25 mouse cellular contexts compared by ENCODE assay signal in the genomic region with DNA sequence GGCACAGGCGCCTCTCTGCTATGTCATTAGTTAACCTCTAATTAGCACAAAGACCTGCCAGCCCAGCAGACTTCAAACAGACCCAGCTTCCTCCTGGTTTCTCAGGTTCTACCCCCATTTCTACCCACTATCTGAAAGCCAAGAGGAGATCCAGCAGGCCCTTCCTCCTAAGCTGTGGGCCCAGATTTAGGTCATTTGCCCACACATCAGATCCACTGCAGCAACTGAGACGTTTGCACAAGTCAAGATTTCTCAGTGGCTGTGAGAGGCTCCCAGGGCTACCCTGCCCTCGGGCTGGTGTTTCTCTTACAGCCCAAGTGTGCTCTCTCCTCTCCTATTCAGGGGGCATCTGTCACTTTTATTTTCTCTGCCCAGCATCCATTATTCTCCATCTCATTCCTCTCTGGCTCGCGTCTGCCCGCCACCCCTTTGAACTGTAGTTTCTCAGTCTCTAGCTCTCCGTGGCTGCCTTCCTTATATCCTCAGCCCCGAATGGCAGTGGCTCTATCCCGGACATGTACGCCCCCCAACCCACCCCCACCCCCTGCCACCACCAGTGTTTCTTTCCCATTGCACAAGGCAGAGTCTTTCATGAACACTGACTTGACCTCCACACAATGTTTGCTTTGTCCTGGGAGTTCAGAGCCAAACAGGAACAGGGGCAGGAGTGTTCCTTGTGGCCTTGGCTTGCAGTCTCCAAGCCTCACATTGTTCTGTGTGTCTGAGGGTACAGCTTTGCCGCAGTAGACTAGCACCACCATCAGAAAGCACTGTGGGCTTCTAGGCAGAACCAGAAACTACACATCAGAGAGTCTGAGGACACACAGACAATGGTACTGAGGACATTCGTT. TPM values are rescaled to one million over a fixed set of nuclear protein-coding genes. Genes with fewer than 3 reads are reported as not detected.
DNase-seq lines count a peak whose midpoint lies in the region; ATAC-seq lines count a peak whose summit lies in the region.
"Had no signal": no experiment of that assay in that cellular context is flagged by ENCODE, and none has a peak within 500 bp of the region (broad histone marks: within the 10 kb centered on the region; RNA-seq: fewer than 3 reads in every experiment).

No protein-coding gene starts in this region.

- H3K9ac ChIP-seq in midbrain, embryonic 15.5 days, result no peak overlapping the region
- H3K9ac ChIP-seq in hindbrain, embryonic 11.5 days (ENCODE audit: low read depth, low read length), result no peak overlapping the region
- no peak overlapping the region for H3K9ac ChIP-seq in midbrain, embryonic 14.5 days (replicated peaks; ENCODE audit: low read length)

- no peak for DNase-seq in midbrain, embryonic 10.5 days (ENCODE audit: low spot score)
- no peak for DNase-seq in embryonic facial prominence, embryonic 10.5 days (ENCODE audit: low spot score)
- peak; percentile 43 for DNase-seq in hindbrain, embryonic 11.5 days (ENCODE audit: low spot score)
- DNase-seq in midbrain, embryonic 14.5 days, result peak; percentile 29
- no peak for DNase-seq in liver
- no peak for DNase-seq in Muller cell, postnatal 12 days (ENCODE audit: inconsistent ontology term)
- DNase-seq: adrenal gland, postnatal 14 days; cerebellum, postnatal 14 days; kidney, adult 11 months; kidney, postnatal 10 days; lung, adult 2 months had no signal

- peaks cover 24% of the 10 kb centered on the region for H3K4me1 ChIP-seq in midbrain, embryonic 10.5 days
- H3K4me1 ChIP-seq in midbrain, embryonic 15.5 days, result peaks cover 11% of the 10 kb centered on the region; the same call in 1 of the 2 replicates
- peaks cover 32% of the 10 kb centered on the region for H3K4me1 ChIP-seq in embryonic facial prominence, embryonic 10.5 days
- 0 out of 2 replicates have a peak, but pooled peaks cover 5% of the 10 kb centered on the region for H3K4me1 ChIP-seq in hindbrain, embryonic 11.5 days (replicated peaks; ENCODE audit: control insufficient read depth, insufficient read depth, low read length)
- no peaks in the 10 kb centered on the region for H3K4me1 ChIP-seq in midbrain, embryonic 14.5 days (ENCODE audit: control insufficient read depth, insufficient read depth, low read length)

- peaks cover 6% of the 10 kb centered on the region; the same call in 1 of the 2 replicates for H3K27me3 ChIP-seq in midbrain, embryonic 10.5 days (ENCODE audit: low read depth, poor library complexity, severe bottlenecking)
- H3K27me3 ChIP-seq in midbrain, embryonic 15.5 days (replicated peaks), result no peaks in the 10 kb centered on the region
- peaks cover 3% of the 10 kb centered on the region; the same call in 1 of the 2 replicates for H3K27me3 ChIP-seq in embryonic facial prominence, embryonic 10.5 days (replicated peaks; ENCODE audit: low read depth, poor library complexity, severe bottlenecking)
- H3K27me3 ChIP-seq in hindbrain, embryonic 11.5 days (ENCODE audit: control insufficient read depth, insufficient read depth, low read length), result no peaks in the 10 kb centered on the region
- no peaks in the 10 kb centered on the region for H3K27me3 ChIP-seq in midbrain, embryonic 14.5 days (ENCODE audit: control insufficient read depth, insufficient read depth, low read length)

- H3K36me3 ChIP-seq in midbrain, embryonic 10.5 days, result no peaks in the 10 kb centered on the region
- no peaks in the 10 kb centered on the region for H3K36me3 ChIP-seq in midbrain, embryonic 15.5 days (replicated peaks)
- no peaks in the 10 kb centered on the region for H3K36me3 ChIP-seq in embryonic facial prominence, embryonic 10.5 days (replicated peaks)
- no peaks in the 10 kb centered on the region for H3K36me3 ChIP-seq in hindbrain, embryonic 11.5 days (ENCODE audit: control insufficient read depth, insufficient read depth, low read length)
- no peaks in the 10 kb centered on the region for H3K36me3 ChIP-seq in midbrain, embryonic 14.5 days (ENCODE audit: control insufficient read depth, insufficient read depth, low read length)

- H3K27ac ChIP-seq in midbrain, embryonic 10.5 days (replicated peaks), result peak overlapping the region; percentile 70
- no peak overlapping the region for H3K27ac ChIP-seq in midbrain, embryonic 15.5 days
- H3K27ac ChIP-seq in embryonic facial prominence, embryonic 10.5 days (replicated peaks), result 0 out of 2 replicates have a peak overlapping the region, but pooled peaks have one; percentile 35
- H3K27ac ChIP-seq in hindbrain, embryonic 11.5 days (ENCODE audit: low read depth, low read length), result 0 out of 2 replicates have a peak overlapping the region, but pooled peaks have one; percentile 24
- no peak overlapping the region for H3K27ac ChIP-seq in midbrain, embryonic 14.5 days (replicated peaks; ENCODE audit: low read depth, low read length)
- H3K27ac ChIP-seq: macrophage had no signal

- H3K4me2 ChIP-seq in midbrain, embryonic 15.5 days, result no peak overlapping the region
- no peak overlapping the region; the same call in 1 of the 2 replicates for H3K4me2 ChIP-seq in hindbrain, embryonic 11.5 days (replicated peaks; ENCODE audit: low read depth, low read length)
- H3K4me2 ChIP-seq in midbrain, embryonic 14.5 days (ENCODE audit: low read length), result no peak overlapping the region

- H3K9me3 ChIP-seq in midbrain, embryonic 10.5 days (replicated peaks), result no peaks in the 10 kb centered on the region
- no peaks in the 10 kb centered on the region for H3K9me3 ChIP-seq in midbrain, embryonic 15.5 days
- no peaks in the 10 kb centered on the region for H3K9me3 ChIP-seq in embryonic facial prominence, embryonic 10.5 days
- no peaks in the 10 kb centered on the region for H3K9me3 ChIP-seq in hindbrain, embryonic 11.5 days (ENCODE audit: control insufficient read depth, low read length)
- H3K9me3 ChIP-seq in midbrain, embryonic 14.5 days (ENCODE audit: control insufficient read depth, low read length), result no peaks in the 10 kb centered on the region

- ATAC-seq in midbrain, embryonic 15.5 days (replicated peaks), result no peak
- ATAC-seq in hindbrain, embryonic 11.5 days (ENCODE audit: low FRiP score), result peak; percentile 72
- ATAC-seq in midbrain, embryonic 14.5 days (ENCODE audit: low FRiP score, low TSS enrichment), result no peak
- ATAC-seq in granulocyte monocyte progenitor cell, adult 5-6 weeks (replicated peaks; ENCODE audit: poor library complexity, severe bottlenecking), result no peak
- ATAC-seq: CD4-positive, CD25-positive, alpha-beta regulatory T cell, adult 4 months had no signal

- 55% methylated on average over 12 of the region's 12 CpGs for WGBS in midbrain, embryonic 10.5 days
- 27% methylated on average over 12 of the region's 12 CpGs for WGBS in midbrain, embryonic 15.5 days
- WGBS in embryonic facial prominence, embryonic 10.5 days, result 35% methylated on average over 12 of the region's 12 CpGs
- WGBS in hindbrain, embryonic 11.5 days, result 25% methylated on average over 12 of the region's 12 CpGs
- 35% methylated on average over 12 of the region's 12 CpGs for WGBS in midbrain, embryonic 14.5 days

- no peak overlapping the region for H3K4me3 ChIP-seq in midbrain, embryonic 10.5 days
- H3K4me3 ChIP-seq in midbrain, embryonic 15.5 days, result no peak overlapping the region
- H3K4me3 ChIP-seq in embryonic facial prominence, embryonic 10.5 days, result no peak overlapping the region
- no peak overlapping the region for H3K4me3 ChIP-seq in hindbrain, embryonic 11.5 days (ENCODE audit: low read depth, low read length)
- no peak overlapping the region for H3K4me3 ChIP-seq in midbrain, embryonic 14.5 days (replicated peaks; ENCODE audit: low read depth, low read length)

RNA-seq across cellular contexts. Expression of gene 3110018I06Rik, which starts 11.8 kb away (rescaled TPM):
- not detected in 2 replicates for polyA plus RNA-seq in midbrain, embryonic 10.5 days (2016; fragmentation: Nextera tagmentation; extraction: Ambion mirVana)
- not detected in 2 replicates for polyA plus RNA-seq in midbrain, embryonic 15.5 days (2015; fragmentation: Nextera tagmentation; extraction: Ambion mirVana)
- polyA plus RNA-seq in embryonic facial prominence, embryonic 10.5 days (2016; fragmentation: Nextera tagmentation; extraction: Ambion mirVana), result not detected in 2 replicates
- not detected in 2 replicates for polyA plus RNA-seq in hindbrain, embryonic 11.5 days (2014; fragmentation: Nextera tagmentation; extraction: Ambion mirVana)
- polyA plus RNA-seq in midbrain, embryonic 14.5 days (2014; fragmentation: Nextera tagmentation; extraction: Ambion mirVana), result not detected in 2 replicates
- total RNA-seq in granulocyte monocyte progenitor cell, adult 5-6 weeks (2014; fragmentation: Nextera tagmentation), result not detected in 2 replicates
- not detected in 2 replicates for total RNA-seq in granulocyte monocyte progenitor cell, adult 5-6 weeks (2017)
- total RNA-seq: adrenal gland, postnatal 14 days; hematopoietic stem cell, adult 5-6 weeks; layer of hippocampus, postnatal 10 days; left cerebral cortex, postnatal 14 days; liver, adult 2 months; MEL had no signal
- polyA plus RNA-seq: CD4-positive, CD25-positive, alpha-beta regulatory T cell, adult 4 months; embryonic facial prominence, embryonic 14.5 days; frontal cortex, adult 2 months; gonadal fat pad, adult 2 months; heart, embryonic 14.5 days; liver, adult 2 months; lung, adult 2 months; macrophage; stomach, embryonic 14.5 days had no signal

Comparison
In these comparisons a context has a peak if more than half of its experiments do, and no peak if none do; other contexts are left out.
1. DNase-seq: peak in hindbrain, embryonic 11.5 days (single experiment) and midbrain, embryonic 14.5 days (single experiment); none in midbrain, embryonic 10.5 days (single experiment), embryonic facial prominence, embryonic 10.5 days (single experiment), liver (single experiment) and Muller cell, postnatal 12 days (single experiment).
2. H3K27ac ChIP-seq: peak in midbrain, embryonic 10.5 days (single experiment), embryonic facial prominence, embryonic 10.5 days (single experiment) and hindbrain, embryonic 11.5 days (single experiment); none in midbrain, embryonic 15.5 days (single experiment) and midbrain, embryonic 14.5 days (single experiment).